Mouse (Mus musculus): ENCODE measurements around the gene Sfxn5.

- TF ChIP-seq POLR2A (IDR thresholded peaks at IDR 0.05; ENCODE audit: borderline replicate concordance, control insufficient read depth, low read depth, low read length) (no peak), CTCF (IDR thresholded peaks at IDR 0.05; ENCODE audit: control insufficient read depth, insufficient read depth, low read length) (no peak)
These were observed 1.9 kb downstream of the Sfxn5 start for GRCm38 (mm10) chr6:85331221-85331735.

Measured in bone marrow, adult 2 months (tissue).